Mouse (Mus musculus) ES-E14 (cell line): ENCODE measurements at regions not wholly inside any gene's neighbourhood (a gene's known extent, or its start where the extent isn't known, plus 50 kb on each side); places are given as distances from the start of the nearest gene placed in this dataset.

Experiments used
- HCFC1 ChIP-seq: IDR thresholded peaks from 2 replicates; pipeline ENCODE4 v1.6.1; 2012; ENCODE audit warnings: low read length, inconsistent platforms, borderline replicate concordance; ENCODE audit not compliant: insufficient read depth
- MAFK ChIP-seq: IDR thresholded peaks from 2 replicates; pipeline ENCODE4 v1.6.1; 2014; ENCODE audit warnings: mild to moderate bottlenecking, low read depth, low read length, inconsistent platforms; ENCODE audit not compliant: insufficient read depth
- ZNF384 ChIP-seq: IDR thresholded peaks from 2 replicates; pipeline ENCODE4 v1.6.1; 2012; ENCODE audit warnings: low read depth, low read length, inconsistent platforms

DNA sequence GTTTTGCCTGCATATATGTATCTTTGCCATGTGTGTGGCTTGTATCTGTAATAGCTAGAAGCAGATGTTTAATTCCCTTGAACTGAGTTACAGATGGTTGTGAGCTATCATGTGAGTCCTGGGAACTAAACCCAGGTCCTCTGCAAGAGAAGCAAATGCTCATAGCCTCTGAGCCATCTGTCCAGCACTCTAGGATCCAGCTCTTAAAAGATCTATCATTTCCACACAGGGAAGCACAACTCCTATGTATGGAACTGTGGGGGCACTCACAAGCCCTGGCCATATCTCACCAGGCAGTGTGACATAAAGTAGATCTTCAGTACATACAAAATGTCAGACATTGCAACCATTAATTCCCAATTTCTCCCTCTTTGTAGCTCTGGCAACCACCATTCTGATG lies 552.9 kb upstream of the Tenm4 start:
- TF ChIP-seq ZNF384 (no peak), MAFK (no peak), HCFC1 (no peak)
